Mouse (Mus musculus): ENCODE data around the gene Etv6. TPM values are rescaled to one million over a fixed set of nuclear protein-coding genes. Genes with fewer than 3 reads are reported as not detected.

The Etv6 gene
- total RNA-seq, 2 experiments from 2014 or later: 6.1 to 6.7 TPM

- intact Hi-C loops (cut with DNase I): loop anchor here (10.0 kb wide), 1 partner anchor 227 kb away; no protein-coding TSS in a partner anchor
- DNase-seq: no peak
Observed at GRCm38 (mm10) chr6:134157533-134158115, 122.1 kb downstream of the Etv6 start.

- DNase-seq: no peak
- intact Hi-C loops (cut with DNase I): loop anchor here (10.0 kb wide), 1 partner anchor 227 kb away; no protein-coding TSS in a partner anchor
Observed at GRCm38 (mm10) chr6:134158201-134158600, 122.7 kb downstream of the Etv6 start.

- no peak for DNase-seq
- intact Hi-C loops (cut with DNase I): loop anchor here (10.0 kb wide), 1 partner anchor 225 kb away; no protein-coding TSS in a partner anchor
Observed at GRCm38 (mm10) chr6:134159672-134160071, 124.2 kb downstream of the Etv6 start.

GRCm38 (mm10) chr6:134161040-134161439, 125.5 kb downstream of the Etv6 start:
- no peak for DNase-seq
- intact Hi-C loops (cut with DNase I): no loop called here

GRCm38 (mm10) chr6:134163346-134163745, 127.8 kb downstream of the Etv6 start:
- intact Hi-C loops (cut with DNase I): no loop called here
- no peak for DNase-seq

- no peak for DNase-seq
- intact Hi-C loops (cut with DNase I): no loop called here
Observed at GRCm38 (mm10) chr6:134164356-134164755, 128.9 kb downstream of the Etv6 start.

- intact Hi-C loops (cut with DNase I): no loop called here
- DNase-seq: no peak
Observed at GRCm38 (mm10) chr6:134165012-134165411, 129.5 kb downstream of the Etv6 start.

- DNase-seq: no peak
- intact Hi-C loops (cut with DNase I): no loop called here
Observed at GRCm38 (mm10) chr6:134167963-134168362, 132.5 kb downstream of the Etv6 start.

GRCm38 (mm10) chr6:134168799-134169198, 133.3 kb downstream of the Etv6 start:
- no peak for DNase-seq
- intact Hi-C loops (cut with DNase I): no loop called here

GRCm38 (mm10) chr6:134171235-134171634, 135.7 kb downstream of the Etv6 start:
- no peak for DNase-seq
- intact Hi-C loops (cut with DNase I): loop anchor here (10.0 kb wide), 1 partner anchor 136 kb away; the partner anchor contains the start of gene Etv6

GRCm38 (mm10) chr6:134171906-134172728, 136.6 kb downstream of the Etv6 start:
- DNase-seq: peak in 1 of 2 experiments; percentile 27
- intact Hi-C loops (cut with DNase I): loop anchor here (10.0 kb wide), 1 partner anchor 137 kb away; the partner anchor contains the start of gene Etv6

- DNase-seq: peak in 1 of 2 experiments; percentile 5
- intact Hi-C loops (cut with DNase I): loop anchor here (10.0 kb wide), 1 partner anchor 139 kb away; the partner anchor contains the start of gene Etv6
Observed at GRCm38 (mm10) chr6:134173439-134173838, 137.9 kb downstream of the Etv6 start.

- intact Hi-C loops (cut with DNase I): loop anchor here (10.0 kb wide), 1 partner anchor 140 kb away; the partner anchor contains the start of gene Etv6
- DNase-seq: no peak
Observed at GRCm38 (mm10) chr6:134175059-134175458, 139.6 kb downstream of the Etv6 start.

- DNase-seq: no peak
- intact Hi-C loops (cut with DNase I): loop anchor here (10.0 kb wide), 1 partner anchor 142 kb away; the partner anchor contains the start of gene Etv6
Observed at GRCm38 (mm10) chr6:134177196-134177595, 141.7 kb downstream of the Etv6 start.

- DNase-seq: peak in 1 of 2 experiments; percentile 34
- intact Hi-C loops (cut with DNase I): no loop called here
Observed at GRCm38 (mm10) chr6:134182301-134182948, 146.9 kb downstream of the Etv6 start.

- intact Hi-C loops (cut with DNase I): no loop called here
Observed at GRCm38 (mm10) chr6:134183592-134184342, 148.3 kb downstream of the Etv6 start.

GRCm38 (mm10) chr6:134186286-134186903, 150.9 kb downstream of the Etv6 start:
- DNase-seq: no peak
- intact Hi-C loops (cut with DNase I): no loop called here

More at GRCm38 (mm10) chr6:134183592-134184342, 148.3 kb downstream of the Etv6 start:
- DNase-seq: no peak

- DNase-seq: no peak
- intact Hi-C loops (cut with DNase I): no loop called here
Observed at GRCm38 (mm10) chr6:134188719-134189118, 153.2 kb downstream of the Etv6 start.

- intact Hi-C loops (cut with DNase I): no loop called here
- no peak for DNase-seq
Observed at GRCm38 (mm10) chr6:134189174-134189573, 153.7 kb downstream of the Etv6 start.
